In the genomic region with DNA sequence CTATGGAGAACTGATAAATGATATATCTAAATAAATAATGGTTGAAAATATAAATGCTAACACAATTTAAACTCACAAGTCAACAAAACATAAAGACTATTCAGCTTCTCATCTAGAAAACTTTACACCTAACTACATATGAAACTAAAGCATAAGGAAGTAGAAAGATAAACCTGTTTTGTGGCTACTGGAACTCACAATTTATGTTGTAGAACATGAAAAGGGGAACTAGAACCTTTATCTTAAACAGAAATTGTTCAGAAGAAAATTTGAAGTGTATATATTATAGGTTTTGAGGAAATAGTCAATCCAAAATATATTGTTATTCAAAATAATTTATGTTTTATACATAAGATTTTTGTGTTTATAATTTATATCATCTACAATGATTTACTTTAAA, we compare ENCODE assay signal across 30 mouse cellular contexts.
"Had no signal": no experiment of that assay in that cellular context is flagged by ENCODE, and none has a peak within 500 bp of the region (broad histone marks: within the 10 kb centered on the region; RNA-seq: fewer than 3 reads in every experiment).

No protein-coding gene starts in this region.

- H3K27ac ChIP-seq: heart, embryonic 13.5 days; heart, embryonic 15.5 days; hindbrain, embryonic 10.5 days; hindbrain, embryonic 12.5 days; hindbrain, embryonic 13.5 days; hindbrain, embryonic 14.5 days; hindbrain, embryonic 15.5 days; hindbrain, postnatal 0 days; intestine, embryonic 15.5 days; kidney, embryonic 15.5 days; kidney, postnatal 0 days; layer of hippocampus, adult 2 months; left cerebral cortex, adult 2 months had no signal

- DNase-seq: heart, postnatal 10 days; heart, postnatal 14 days; heart, postnatal 36 days; heart, postnatal 4 days; kidney, adult 11 months; kidney, adult 18-20 months; kidney, adult 2 months; kidney, adult 8-10 months; kidney, adult 9 months; kidney, postnatal 10 days; kidney, postnatal 14 days; kidney, postnatal 25 days; kidney, postnatal 36 days; kidney, postnatal 4 days; layer of hippocampus, adult 9-11 months; layer of hippocampus, postnatal 36 days had no signal

- H3K27me3 ChIP-seq: heart, embryonic 12.5 days; heart, embryonic 13.5 days; heart, embryonic 15.5 days; hindbrain, embryonic 12.5 days; hindbrain, embryonic 13.5 days; hindbrain, embryonic 15.5 days; intestine, embryonic 15.5 days; kidney, embryonic 15.5 days had no signal

- H3K36me3 ChIP-seq: heart, embryonic 12.5 days; heart, embryonic 13.5 days; heart, embryonic 15.5 days; hindbrain, embryonic 10.5 days; hindbrain, embryonic 12.5 days; hindbrain, embryonic 13.5 days; hindbrain, embryonic 15.5 days; intestine, embryonic 15.5 days; kidney, embryonic 15.5 days had no signal

- H3K4me3 ChIP-seq: heart, embryonic 12.5 days; heart, embryonic 13.5 days; heart, embryonic 15.5 days; hindbrain, embryonic 10.5 days; hindbrain, embryonic 12.5 days; hindbrain, embryonic 13.5 days; hindbrain, embryonic 15.5 days; intestine, embryonic 15.5 days; kidney, embryonic 15.5 days; layer of hippocampus, adult 2 months; left cerebral cortex, adult 2 months had no signal

- H3K4me1 ChIP-seq: heart, embryonic 12.5 days; heart, embryonic 13.5 days; heart, embryonic 15.5 days; hindbrain, embryonic 10.5 days; hindbrain, embryonic 12.5 days; hindbrain, embryonic 13.5 days; hindbrain, embryonic 15.5 days; intestine, embryonic 15.5 days; kidney, embryonic 15.5 days had no signal

- H3K9me3 ChIP-seq: heart, embryonic 12.5 days; heart, embryonic 15.5 days; hindbrain, embryonic 10.5 days; hindbrain, embryonic 12.5 days; hindbrain, embryonic 13.5 days; hindbrain, embryonic 15.5 days; intestine, embryonic 15.5 days; kidney, embryonic 15.5 days had no signal

- H3K9ac ChIP-seq: heart, embryonic 12.5 days; heart, embryonic 13.5 days; heart, embryonic 15.5 days; hindbrain, embryonic 12.5 days; hindbrain, embryonic 13.5 days; hindbrain, embryonic 14.5 days; hindbrain, embryonic 15.5 days; intestine, embryonic 15.5 days; kidney, embryonic 15.5 days had no signal
